Mouse (Mus musculus): Measurements from ENCODE around the gene Rab31.

DNA sequence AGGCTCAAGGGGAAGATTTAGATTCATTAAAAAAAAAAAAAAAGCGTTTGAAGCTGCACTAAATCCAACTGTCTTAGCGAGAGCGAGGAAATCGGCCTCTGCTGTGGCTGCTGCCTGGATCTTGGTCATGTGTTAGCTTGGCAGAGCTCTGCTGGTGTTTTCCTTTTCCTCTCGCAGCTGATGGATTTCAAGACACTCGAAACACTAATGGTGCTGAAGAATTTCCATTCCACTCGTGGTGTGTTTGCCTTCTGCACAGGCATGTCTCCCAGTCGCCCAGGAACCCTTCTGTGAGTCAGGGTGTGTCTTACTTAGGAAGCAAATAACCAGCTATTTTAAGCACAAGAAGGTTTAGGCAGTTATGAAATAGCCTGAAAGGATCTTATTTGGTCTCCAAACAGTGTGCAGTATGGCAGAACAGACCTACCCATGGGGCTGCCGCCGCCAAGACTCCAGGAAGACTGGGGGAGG lies 129.5 kb downstream of the Rab31 start:
- TF ChIP-seq POLR2A (IDR thresholded peaks at IDR 0.05; ENCODE audit: borderline replicate concordance, control insufficient read depth, low read depth, low read length): no peak
- TF ChIP-seq CTCF (IDR thresholded peaks at IDR 0.05; ENCODE audit: control insufficient read depth, insufficient read depth, low read length): no peak

Data from bone marrow, adult 2 months (tissue).